Mouse (Mus musculus) limb, embryonic 12.5 days (tissue): Measurements from ENCODE around the gene Map1b. TPM values are rescaled to one million over a fixed set of nuclear protein-coding genes. Genes with fewer than 3 reads are reported as not detected.

Experiments used
- ATAC-seq: fragments of 200-750 bp; cut with Nextera tagmentation; 2 replicates; pipeline ENCODE4 v1.8.0; 2017; ENCODE audit warnings: low read depth, moderate TSS enrichment; ENCODE audit not compliant: insufficient number of reproducible peaks, insufficient read depth, low FRiP score, low TSS enrichment
- H3K27ac ChIP-seq: fragments of 300-500 bp; sonication (generic); 2 replicates; pipeline ENCODE4 v1.5.1; 2016; ENCODE audit warnings: mild to moderate bottlenecking, moderate library complexity
- H3K27me3 ChIP-seq: fragments of 300-500 bp; sonication (generic); 2 replicates; pipeline ENCODE4 v1.6.1; 2016; ENCODE audit warnings: mild to moderate bottlenecking, moderate library complexity
- H3K36me3 ChIP-seq: fragments of 300-500 bp; sonication (generic); 2 replicates; pipeline ENCODE4 v1.6.1; 2016; ENCODE audit warnings: mild to moderate bottlenecking, moderate library complexity
- H3K4me1 ChIP-seq: fragments of 300-500 bp; sonication (generic); replicated peaks from 2 replicates; pipeline ENCODE4 v1.6.1; 2016
- H3K4me2 ChIP-seq: fragments of 300-500 bp; sonication (generic); 2 replicates; pipeline ENCODE4 v1.6.1; 2016; ENCODE audit warnings: mild to moderate bottlenecking, moderate library complexity
- H3K4me3 ChIP-seq: fragments of 300-500 bp; sonication (generic); replicated peaks from 2 replicates; pipeline ENCODE4 v1.5.1; 2016; ENCODE audit warnings: mild to moderate bottlenecking
- H3K9ac ChIP-seq: fragments of 300-500 bp; sonication (generic); replicated peaks from 2 replicates; pipeline ENCODE4 v1.6.1; 2016; ENCODE audit warnings: mild to moderate bottlenecking, moderate library complexity
- H3K9me3 ChIP-seq: fragments of 300-500 bp; sonication (generic); 2 replicates; pipeline ENCODE4 v1.6.1; 2016; ENCODE audit warnings: mild to moderate bottlenecking, moderate library complexity
- WGBS: fragments of 180-500 bp; shearing (Covaris S2); methylation state at CpG from one replicate; pipeline ENCODE4 v1.1.7; 2016; 5-methylcytosine and 5-hydroxymethylcytosine counted together
- polyA plus RNA-seq: library from polyadenylated mRNA; unstranded; fragments of >200 nt; fragmentation: Nextera tagmentation; extraction: Ambion mirVana; gene quantifications from 2 replicates; pipeline ENCODE4 v1.2.1, GENCODE M21; 2016

Map1b gene
- 118 and 137 TPM in 2 replicates for polyA plus RNA-seq

DNA sequence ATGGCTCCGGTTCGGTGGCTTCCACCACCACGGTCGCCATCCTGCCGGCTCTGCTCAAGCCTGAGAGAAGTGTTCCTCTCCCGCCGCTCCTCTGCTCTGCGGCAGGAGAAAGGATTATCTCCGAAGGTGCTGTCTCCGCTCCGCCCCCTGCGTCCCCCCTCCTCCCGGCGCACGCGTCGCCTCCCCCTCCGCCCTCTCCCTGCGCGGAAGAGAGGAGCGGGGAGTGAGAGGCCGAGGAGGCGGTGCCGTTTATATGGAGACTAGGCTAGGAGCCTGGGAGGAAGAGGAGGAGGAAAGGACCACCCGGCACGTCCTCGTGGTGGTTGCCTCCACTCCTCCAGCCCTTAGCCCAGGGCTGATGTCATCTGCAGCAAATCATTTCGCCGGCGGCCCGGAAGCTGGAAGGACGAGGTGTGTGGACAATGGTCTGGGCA is at the start of gene Map1b:
Gene Map1b (minus strand): TSS at position 93 of the 434 bp plus-strand sequence.
- no peaks in the 10 kb centered on the region for H3K36me3 ChIP-seq
- peak within 1 kb of the TSS; percentile 76 for H3K4me3 ChIP-seq
- H3K4me2 ChIP-seq: peak within 1 kb of the TSS; percentile 94
- H3K9ac ChIP-seq: peak within 1 kb of the TSS; percentile 71
- H3K9me3 ChIP-seq: no peaks in the 10 kb centered on the region
- ATAC-seq: peak; percentile 65
- no peaks in the 10 kb centered on the region for H3K27me3 ChIP-seq
- WGBS: under 1% methylated on average over 19 of the region's 32 CpGs
- peaks cover 15% of the 10 kb centered on the region for H3K4me1 ChIP-seq
- H3K27ac ChIP-seq: peak within 1 kb of the TSS; percentile 78

DNA sequence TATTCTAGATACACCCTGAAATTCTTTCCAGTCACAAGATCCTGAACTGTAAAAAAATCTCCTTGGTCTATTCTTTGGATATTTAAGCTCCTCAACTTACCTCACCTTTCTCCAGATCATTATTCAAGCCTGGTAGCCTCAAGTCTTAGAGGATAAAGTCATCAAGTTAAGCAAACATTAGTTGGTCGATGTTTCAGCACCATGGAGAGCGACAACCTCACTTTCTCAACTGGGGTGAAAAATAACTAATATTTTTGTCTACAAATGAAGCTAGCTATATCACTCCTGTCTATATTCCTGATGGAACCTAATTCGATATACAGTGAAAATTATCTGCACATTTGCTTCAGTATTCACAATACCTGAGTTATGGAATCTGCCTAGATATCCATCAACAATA is 48.0 kb upstream of the Map1b start:
- H3K27ac ChIP-seq: no peak overlapping the region
- ATAC-seq: no peak
- no peak overlapping the region for H3K9ac ChIP-seq
- H3K36me3 ChIP-seq: no peaks in the 10 kb centered on the region
- no peaks in the 10 kb centered on the region for H3K9me3 ChIP-seq
- WGBS: 36% methylated on average over 3 of the region's 3 CpGs
- peaks cover 21% of the 10 kb centered on the region for H3K4me1 ChIP-seq
- H3K4me3 ChIP-seq: no peak overlapping the region
- H3K27me3 ChIP-seq: no peaks in the 10 kb centered on the region
- H3K4me2 ChIP-seq: no peak overlapping the region

DNA sequence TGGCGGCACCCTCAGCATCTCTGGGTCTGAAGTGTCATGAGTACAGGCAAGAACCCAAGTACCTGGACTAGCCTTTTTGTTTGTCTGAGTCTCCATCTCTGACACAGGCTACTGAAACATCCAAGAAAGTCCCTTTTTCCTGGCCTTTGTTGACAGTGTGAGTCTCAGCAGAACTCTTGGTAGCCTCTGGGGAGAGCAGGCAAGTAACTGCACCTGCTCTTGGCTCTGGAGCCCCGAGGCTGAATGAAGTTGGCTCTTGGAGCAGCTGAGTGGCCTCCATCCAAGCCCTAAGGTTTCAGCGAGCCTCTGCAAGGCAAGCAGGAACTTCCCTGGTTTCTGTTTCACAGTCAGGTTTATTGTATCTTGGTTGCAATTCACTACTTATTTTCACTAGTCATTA is 46.7 kb upstream of the Map1b start:
- peaks cover 21% of the 10 kb centered on the region for H3K4me1 ChIP-seq
- no peak overlapping the region for H3K4me2 ChIP-seq
- WGBS: 47% methylated on average over 3 of the region's 3 CpGs
- no peak overlapping the region for H3K9ac ChIP-seq
- H3K4me3 ChIP-seq: no peak overlapping the region
- H3K27ac ChIP-seq: no peak overlapping the region
- H3K27me3 ChIP-seq: no peaks in the 10 kb centered on the region
- ATAC-seq: no peak
- H3K36me3 ChIP-seq: no peaks in the 10 kb centered on the region
- H3K9me3 ChIP-seq: no peaks in the 10 kb centered on the region

DNA sequence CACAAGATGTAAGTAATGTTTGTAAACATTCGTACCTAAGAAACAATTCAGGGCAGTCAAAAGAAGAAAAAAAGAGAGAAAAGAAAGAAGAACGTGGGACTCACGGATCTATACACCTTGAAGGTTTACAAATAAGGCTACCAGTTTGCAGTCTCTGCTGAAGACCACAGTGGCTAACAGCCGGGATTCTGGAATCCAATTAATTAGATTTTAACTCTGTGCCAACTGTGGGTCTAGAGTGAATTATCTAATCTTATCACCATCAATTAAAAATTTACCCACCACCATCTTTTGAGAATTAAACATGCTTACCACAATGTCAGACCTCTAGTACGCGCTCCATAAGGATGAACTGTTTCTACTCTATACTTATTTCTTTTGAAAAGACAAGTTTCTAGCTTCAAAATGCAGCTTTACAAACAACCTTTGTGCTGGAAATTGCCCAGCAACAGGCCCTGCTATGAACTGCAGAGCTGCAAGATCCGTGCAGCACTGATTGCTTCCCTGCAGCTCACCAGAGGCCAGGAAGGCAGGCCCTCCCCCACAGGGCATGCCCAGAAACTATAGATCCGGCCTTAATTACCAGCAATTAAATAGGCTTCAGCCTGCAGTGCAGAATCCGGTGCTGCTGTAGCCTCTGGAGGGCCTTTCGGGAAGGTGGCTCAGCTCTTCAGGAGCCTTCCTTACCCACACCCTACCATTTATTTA is 45.7 kb upstream of the Map1b start:
- H3K36me3 ChIP-seq: no peaks in the 10 kb centered on the region
- no peak overlapping the region for H3K4me2 ChIP-seq
- peaks cover 21% of the 10 kb centered on the region for H3K4me1 ChIP-seq
- peak overlapping the region; percentile 35; the same call in 1 of the 2 replicates for H3K27ac ChIP-seq
- no peak overlapping the region for H3K4me3 ChIP-seq
- H3K27me3 ChIP-seq: no peaks in the 10 kb centered on the region
- WGBS: 37% methylated on average over 10 of the region's 10 CpGs
- no peak overlapping the region for H3K9ac ChIP-seq
- H3K9me3 ChIP-seq: no peaks in the 10 kb centered on the region
- ATAC-seq: 0 out of 2 replicates have a peak, but pooled peaks have one; percentile 42

DNA sequence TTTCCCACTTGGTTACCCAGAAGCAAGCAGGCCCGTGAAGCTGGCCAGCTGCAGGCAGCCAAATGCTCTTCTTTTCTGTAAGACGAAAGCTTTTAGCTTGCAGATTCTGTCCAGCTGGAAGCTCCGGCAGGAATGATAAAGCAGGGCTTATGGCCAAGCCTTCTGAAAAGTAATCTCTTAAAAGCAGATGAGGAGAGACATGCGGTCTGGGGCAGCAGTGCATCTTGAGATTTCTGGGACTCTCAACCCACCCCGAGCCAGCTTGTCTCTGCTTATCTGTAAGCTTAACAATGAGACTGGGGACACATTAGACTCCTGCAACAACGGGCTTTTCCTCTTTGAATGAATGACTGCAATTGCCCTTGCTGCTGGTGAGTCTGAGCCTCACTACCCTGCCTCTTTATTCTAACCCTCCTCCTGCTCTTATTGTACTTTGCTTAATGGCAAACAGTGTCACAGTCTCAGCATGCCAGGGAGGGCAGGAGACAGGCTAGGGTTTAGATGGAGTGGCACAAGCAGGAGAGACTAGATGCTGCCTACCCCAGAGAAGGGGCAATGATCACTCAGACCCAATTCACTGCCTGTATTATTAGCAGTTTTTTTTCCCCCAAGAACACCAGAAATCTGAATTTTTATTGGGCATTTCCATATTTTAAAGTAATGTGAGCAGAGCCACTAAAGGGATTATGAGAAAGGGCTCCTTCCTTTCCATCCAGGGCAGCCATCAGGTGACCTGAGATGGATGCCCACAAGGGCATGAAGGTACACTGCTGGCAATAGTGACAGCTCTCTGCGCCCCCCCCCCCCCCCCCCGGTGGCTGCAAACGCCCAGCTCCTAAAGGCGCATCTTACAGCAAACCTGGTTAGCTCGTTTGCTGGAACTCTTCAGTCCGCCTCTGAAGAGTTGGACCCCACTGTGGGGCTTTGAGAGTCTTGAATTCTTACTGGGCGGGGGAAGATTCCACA is 44.6 kb upstream of the Map1b start:
- ATAC-seq: no peak
- Histone ChIP-seq H3K4me3 (no peak overlapping the region), H3K4me1 (peaks cover 21% of the 10 kb centered on the region), H3K9ac (no peak overlapping the region), H3K9me3 (no peaks in the 10 kb centered on the region), H3K27ac (no peak overlapping the region), H3K27me3 (no peaks in the 10 kb centered on the region), H3K4me2 (no peak overlapping the region), H3K36me3 (no peaks in the 10 kb centered on the region)
- 51% methylated on average over 13 of the region's 13 CpGs for WGBS

DNA sequence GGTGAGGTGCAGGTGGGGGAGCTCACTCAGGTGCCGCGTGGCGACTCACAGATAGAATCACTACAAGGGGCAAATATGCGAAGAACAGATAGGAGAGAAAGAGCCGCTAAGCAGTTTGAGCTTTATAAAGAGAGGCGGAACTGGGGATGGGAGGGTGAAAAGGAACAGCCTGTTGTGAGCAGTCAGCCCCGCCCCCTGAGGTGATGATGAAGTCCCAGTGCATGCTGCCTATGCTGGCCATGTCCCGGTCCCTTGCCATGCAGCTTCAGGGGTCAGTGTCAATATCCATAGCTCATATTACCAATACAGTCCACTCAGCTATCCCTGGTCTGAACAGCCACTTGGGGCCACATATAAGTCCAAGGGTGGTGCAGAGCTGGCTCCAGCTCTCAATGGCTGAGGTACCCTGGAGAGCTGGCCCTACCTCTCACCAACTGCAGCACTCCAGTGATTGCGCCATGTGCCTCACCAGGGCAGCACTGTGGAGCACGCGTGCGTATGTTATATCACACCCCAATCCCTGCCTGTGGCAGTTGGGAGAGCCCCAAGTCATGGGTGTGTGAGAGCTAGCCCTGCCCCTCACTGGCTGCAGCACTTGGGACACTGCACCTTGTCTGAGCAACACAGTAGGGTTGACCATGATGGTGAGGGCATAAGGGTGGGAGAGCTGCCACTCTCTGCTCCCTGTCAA is 42.0 kb upstream of the Map1b start:
- H3K27ac ChIP-seq: no peak overlapping the region
- H3K4me1 ChIP-seq: peaks cover 21% of the 10 kb centered on the region
- WGBS: 67% methylated on average over 12 of the region's 12 CpGs
- H3K4me2 ChIP-seq: peak overlapping the region; percentile 15; the same call in 1 of the 2 replicates
- no peaks in the 10 kb centered on the region for H3K27me3 ChIP-seq
- H3K9me3 ChIP-seq: no peaks in the 10 kb centered on the region
- no peak overlapping the region for H3K4me3 ChIP-seq
- H3K9ac ChIP-seq: no peak overlapping the region
- ATAC-seq: no peak
- no peaks in the 10 kb centered on the region for H3K36me3 ChIP-seq

DNA sequence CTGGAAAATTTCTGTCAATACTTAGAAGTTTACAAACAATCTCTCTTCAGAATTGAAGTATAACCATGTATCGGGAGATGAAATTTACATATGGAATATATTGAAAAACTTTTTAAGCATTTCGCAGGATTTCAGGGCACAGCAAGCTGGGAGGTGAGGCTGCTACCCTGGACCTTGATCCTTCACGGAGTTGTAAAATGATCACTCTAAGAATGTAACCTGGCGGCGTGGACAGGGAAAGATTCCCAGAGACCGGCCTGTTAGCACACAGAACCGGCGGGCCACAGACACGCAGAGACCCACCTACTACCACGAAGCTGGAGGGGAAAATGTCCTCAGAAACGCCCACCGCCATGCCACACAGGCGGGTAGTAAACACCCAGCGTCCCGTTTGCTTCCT is 41.5 kb upstream of the Map1b start:
- ATAC-seq: no peak
- H3K27ac ChIP-seq: no peak overlapping the region
- 62% methylated on average over 15 of the region's 15 CpGs for WGBS
- no peaks in the 10 kb centered on the region for H3K36me3 ChIP-seq
- no peaks in the 10 kb centered on the region for H3K9me3 ChIP-seq
- H3K4me2 ChIP-seq: peak overlapping the region; percentile 15; the same call in 1 of the 2 replicates
- no peak overlapping the region for H3K4me3 ChIP-seq
- H3K4me1 ChIP-seq: peaks cover 21% of the 10 kb centered on the region
- no peaks in the 10 kb centered on the region for H3K27me3 ChIP-seq
- H3K9ac ChIP-seq: no peak overlapping the region

DNA sequence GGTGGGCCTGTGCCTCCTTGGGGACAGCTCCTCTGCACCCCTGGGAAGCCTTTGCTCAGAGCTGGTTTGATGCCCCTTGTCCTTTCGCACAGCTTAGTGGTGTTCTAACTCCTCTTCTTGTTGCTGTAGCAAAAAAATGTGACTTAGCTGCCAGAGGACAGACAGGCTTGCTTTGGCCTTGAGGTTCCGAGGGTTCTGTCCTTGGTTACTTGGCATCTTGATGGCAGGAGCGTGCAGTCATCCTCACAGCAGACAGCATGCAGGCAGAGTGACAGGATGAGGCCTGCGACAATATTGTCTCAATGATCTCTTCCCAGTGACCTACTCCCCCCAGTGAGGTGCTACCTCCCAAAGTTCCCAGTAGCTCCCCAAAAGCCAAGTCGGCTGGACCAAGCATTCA is 41.0 kb upstream of the Map1b start:
- Histone ChIP-seq H3K4me2 (no peak overlapping the region), H3K9me3 (no peaks in the 10 kb centered on the region), H3K36me3 (no peaks in the 10 kb centered on the region), H3K9ac (no peak overlapping the region), H3K27ac (no peak overlapping the region), H3K27me3 (no peaks in the 10 kb centered on the region), H3K4me3 (no peak overlapping the region), H3K4me1 (peaks cover 19% of the 10 kb centered on the region)
- 88% methylated on average over 5 of the region's 5 CpGs for WGBS
- ATAC-seq: no peak

DNA sequence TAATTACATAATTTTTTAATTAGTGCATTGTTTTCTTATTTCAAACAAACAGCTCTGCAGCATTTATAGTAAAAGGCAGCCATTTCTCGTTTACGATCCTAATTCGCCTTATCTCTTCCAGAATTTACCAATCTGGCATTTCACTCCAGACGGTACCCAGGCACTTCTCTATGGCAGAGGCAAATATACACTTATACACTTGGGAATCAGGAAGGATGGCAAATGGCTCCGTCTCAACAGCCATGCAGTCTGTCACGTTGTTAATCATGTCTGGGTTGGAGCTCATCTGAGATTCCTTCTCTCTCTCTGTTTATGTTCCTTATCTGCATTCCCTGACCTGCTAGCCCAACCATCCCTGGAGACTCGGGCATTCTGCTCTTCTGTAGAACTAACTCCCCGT is 38.6 kb upstream of the Map1b start:
- Histone ChIP-seq H3K27ac (no peak overlapping the region), H3K9me3 (no peaks in the 10 kb centered on the region), H3K4me1 (peaks cover 12% of the 10 kb centered on the region), H3K4me2 (no peak overlapping the region), H3K36me3 (no peaks in the 10 kb centered on the region), H3K27me3 (no peaks in the 10 kb centered on the region), H3K4me3 (no peak overlapping the region), H3K9ac (no peak overlapping the region)
- ATAC-seq: no peak
- 66% methylated on average over 8 of the region's 8 CpGs for WGBS

DNA sequence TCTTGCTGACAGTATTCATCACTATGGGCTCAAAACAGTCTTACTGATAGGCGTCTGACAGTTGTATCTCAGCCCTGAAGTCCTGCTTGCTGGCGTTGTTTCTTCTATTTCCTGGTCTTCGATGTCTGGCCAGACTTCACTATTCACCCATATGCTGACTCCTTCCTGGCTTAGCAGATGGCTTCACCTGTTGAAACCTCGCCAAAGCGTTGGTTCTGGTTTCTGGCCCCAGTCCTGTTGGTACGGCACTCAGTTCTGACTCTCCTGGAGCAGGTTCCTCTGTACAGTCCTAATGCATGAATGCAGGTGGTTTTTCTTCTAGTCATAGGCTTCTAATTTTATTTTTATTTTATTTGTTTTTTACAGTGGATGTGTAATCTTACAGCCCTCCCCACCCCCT is 38.1 kb upstream of the Map1b start:
- H3K4me1 ChIP-seq: peaks cover 15% of the 10 kb centered on the region
- no peaks in the 10 kb centered on the region for H3K9me3 ChIP-seq
- H3K27me3 ChIP-seq: no peaks in the 10 kb centered on the region
- no peak overlapping the region for H3K4me2 ChIP-seq
- no peaks in the 10 kb centered on the region for H3K36me3 ChIP-seq
- ATAC-seq: no peak
- no peak overlapping the region for H3K9ac ChIP-seq
- WGBS: 84% methylated on average over 6 of the region's 6 CpGs
- H3K4me3 ChIP-seq: no peak overlapping the region
- H3K27ac ChIP-seq: no peak overlapping the region

DNA sequence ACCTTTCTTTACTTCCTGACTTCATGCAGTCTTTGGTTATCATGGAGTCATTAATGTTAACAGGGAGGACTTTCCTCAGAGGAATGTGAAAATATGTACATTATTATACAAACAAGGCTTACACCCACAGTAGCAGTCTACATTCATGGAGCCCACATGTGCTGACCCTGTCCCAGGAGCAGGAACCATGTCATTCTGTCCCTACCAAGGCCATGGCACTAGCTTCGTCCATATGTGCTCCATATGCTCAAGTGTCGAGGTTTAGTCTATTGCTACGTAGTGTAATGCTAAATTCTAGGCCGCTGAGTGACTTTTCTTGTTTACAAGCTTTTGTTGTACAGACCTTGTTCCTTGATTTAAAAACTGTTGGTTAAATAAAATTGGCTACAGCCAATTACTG is 36.0 kb upstream of the Map1b start:
- Histone ChIP-seq H3K27me3 (no peaks in the 10 kb centered on the region), H3K4me1 (peaks cover 15% of the 10 kb centered on the region), H3K27ac (no peak overlapping the region), H3K4me3 (no peak overlapping the region), H3K9ac (no peak overlapping the region), H3K36me3 (no peaks in the 10 kb centered on the region), H3K4me2 (no peak overlapping the region), H3K9me3 (no peaks in the 10 kb centered on the region)
- ATAC-seq: no peak
- whole genome bisulfite sequencing: 80% methylated on average over 4 of the region's 4 CpGs
